Mouse (Mus musculus): ENCODE measurements around the gene Cers6. TPM values are rescaled to one million over a fixed set of nuclear protein-coding genes. Genes with fewer than 3 reads are reported as not detected.

Gene Cers6
- total and polyA plus RNA-seq, 3 experiments = 2.1 to 9.6 (median 8.7) TPM

DNA sequence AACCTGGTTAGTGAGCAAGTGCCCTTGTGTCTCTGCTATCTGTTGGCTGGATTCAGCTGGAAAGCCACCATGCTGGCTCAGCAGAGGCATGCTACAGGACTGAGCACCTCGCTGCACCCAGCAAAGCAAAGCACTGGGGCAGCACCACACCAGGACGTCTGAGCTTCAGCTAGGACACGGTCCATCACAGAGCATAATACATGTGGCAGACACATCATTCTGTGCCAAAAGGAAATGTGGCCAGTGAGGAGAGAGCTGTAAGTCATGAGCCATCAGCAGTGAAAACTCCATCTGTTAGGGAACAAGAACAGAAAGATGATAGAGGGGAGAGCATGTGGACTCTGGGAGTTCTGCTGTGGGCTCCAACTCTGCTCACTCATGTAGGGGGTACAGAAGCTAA is 254.7 kb downstream of the Cers6 start:
- intact Hi-C loops (cut with DNase I) = no loop called here
- no peak for TF ChIP-seq POLR2A (IDR thresholded peaks at IDR 0.05; ENCODE audit: insufficient read depth, low read depth, low read length)
- no peak for TF ChIP-seq EP300 (IDR thresholded peaks at IDR 0.05; ENCODE audit: insufficient read depth, low read depth, low read length)
- no peak for TF ChIP-seq CTCF (IDR thresholded peaks at IDR 0.05)
- no peaks in the 10 kb centered on the region for H3K36me3 ChIP-seq (ENCODE audit: control insufficient read depth, insufficient read depth, low read length)
- H3K9ac ChIP-seq (ENCODE audit: low read depth, low read length) = no peak overlapping the region
- H3K4me1 ChIP-seq (ENCODE audit: control insufficient read depth, insufficient read depth, low read length) = peaks cover 3% of the 10 kb centered on the region
- no peak for DNase-seq
- H3K27me3 ChIP-seq (ENCODE audit: control insufficient read depth, insufficient read depth, low read length) = no peaks in the 10 kb centered on the region
- H3K27ac ChIP-seq = no peak overlapping the region
- H3K79me2 ChIP-seq (replicated peaks; ENCODE audit: control insufficient read depth, insufficient read depth, low read length) = no peaks in the 10 kb centered on the region
- 60% methylated on average over 3 of the region's 3 CpGs for WGBS
- H3K4me3 ChIP-seq = no peak overlapping the region

DNA sequence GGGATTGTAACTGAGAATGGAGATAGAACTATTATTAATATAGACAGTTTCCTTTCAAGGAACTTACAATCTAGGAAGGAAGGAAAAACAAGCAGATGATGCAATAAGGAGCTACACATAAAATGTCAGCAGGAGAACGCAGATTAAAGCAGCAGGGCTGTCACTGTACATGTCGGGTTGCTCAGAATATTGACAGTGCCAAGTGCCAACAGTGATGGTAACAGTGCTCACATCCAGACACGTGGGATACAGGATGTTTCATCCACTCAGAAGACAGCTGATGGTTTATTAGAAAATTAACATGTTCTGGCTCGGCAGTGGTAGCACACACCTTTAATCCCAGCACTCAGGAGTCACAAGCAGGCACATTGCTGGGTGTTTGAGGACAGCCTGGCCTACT is 255.5 kb downstream of the Cers6 start:
- no peaks in the 10 kb centered on the region for H3K36me3 ChIP-seq (ENCODE audit: control insufficient read depth, insufficient read depth, low read length)
- no peaks in the 10 kb centered on the region for H3K27me3 ChIP-seq (ENCODE audit: control insufficient read depth, insufficient read depth, low read length)
- no peak for DNase-seq
- H3K79me2 ChIP-seq (replicated peaks; ENCODE audit: control insufficient read depth, insufficient read depth, low read length) = no peaks in the 10 kb centered on the region
- H3K4me3 ChIP-seq = no peak overlapping the region
- peaks cover 3% of the 10 kb centered on the region for H3K4me1 ChIP-seq (ENCODE audit: control insufficient read depth, insufficient read depth, low read length)
- no peak overlapping the region for H3K27ac ChIP-seq
- 43% methylated on average over 4 of the region's 4 CpGs for WGBS
- TF ChIP-seq POLR2A (IDR thresholded peaks at IDR 0.05; ENCODE audit: insufficient read depth, low read depth, low read length) = no peak
- TF ChIP-seq CTCF (IDR thresholded peaks at IDR 0.05) = no peak
- TF ChIP-seq EP300 (IDR thresholded peaks at IDR 0.05; ENCODE audit: insufficient read depth, low read depth, low read length) = no peak
- H3K9ac ChIP-seq (ENCODE audit: low read depth, low read length) = no peak overlapping the region
- intact Hi-C loops (cut with DNase I) = no loop called here

DNA sequence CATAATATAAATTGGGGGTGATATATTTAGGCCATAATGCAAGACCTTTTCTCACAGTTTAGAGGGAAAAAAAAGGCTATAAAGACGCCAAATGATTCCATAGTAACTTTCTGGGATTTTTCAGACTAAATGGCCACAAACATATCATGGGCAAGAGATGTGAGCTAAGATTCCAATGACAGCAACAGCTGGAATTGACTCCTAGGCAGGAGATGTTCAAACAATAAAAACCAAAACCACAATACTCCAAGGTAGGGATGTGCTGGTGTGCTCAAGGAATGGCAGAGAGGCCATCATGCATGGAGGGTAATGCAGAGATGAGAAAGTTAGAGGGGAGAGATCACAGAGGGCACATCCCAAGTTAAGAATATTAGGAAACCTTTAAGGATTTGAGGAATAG is 257.8 kb downstream of the Cers6 start:
- WGBS = 91% methylated on average over 1 of the region's 1 CpGs
- TF ChIP-seq CTCF (IDR thresholded peaks at IDR 0.05) = no peak
- TF ChIP-seq POLR2A (IDR thresholded peaks at IDR 0.05; ENCODE audit: insufficient read depth, low read depth, low read length) = no peak
- no peak for TF ChIP-seq EP300 (IDR thresholded peaks at IDR 0.05; ENCODE audit: insufficient read depth, low read depth, low read length)

DNA sequence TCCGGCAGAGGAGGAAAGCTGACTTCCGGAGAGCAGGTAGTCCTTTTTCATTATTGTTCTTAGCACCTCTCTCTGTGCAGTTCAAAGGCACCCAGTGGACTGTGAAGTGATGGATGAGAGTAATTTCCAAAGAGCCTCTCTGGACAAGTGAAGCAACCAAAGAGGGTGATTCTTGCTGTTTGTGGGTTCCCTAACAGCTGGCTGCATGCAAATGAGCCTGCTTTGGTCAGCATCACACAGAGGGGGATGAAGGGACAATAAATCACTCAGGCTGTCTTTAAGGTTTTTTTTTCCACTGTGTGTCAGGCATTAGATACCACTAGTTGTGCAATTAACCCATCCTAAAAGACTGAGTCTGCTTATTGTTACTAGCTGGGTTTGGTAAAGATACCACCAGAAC is 258.5 kb downstream of the Cers6 start:
- H3K79me2 ChIP-seq (replicated peaks; ENCODE audit: control insufficient read depth, insufficient read depth, low read length) = no peaks in the 10 kb centered on the region
- no peak overlapping the region for H3K4me3 ChIP-seq
- intact Hi-C loops (cut with DNase I) = no loop called here
- no peak overlapping the region for H3K27ac ChIP-seq
- no peaks in the 10 kb centered on the region for H3K27me3 ChIP-seq (ENCODE audit: control insufficient read depth, insufficient read depth, low read length)
- 68% methylated on average over 2 of the region's 2 CpGs for WGBS
- peaks cover 3% of the 10 kb centered on the region for H3K4me1 ChIP-seq (ENCODE audit: control insufficient read depth, insufficient read depth, low read length)
- DNase-seq = no peak
- no peaks in the 10 kb centered on the region for H3K36me3 ChIP-seq (ENCODE audit: control insufficient read depth, insufficient read depth, low read length)
- H3K9ac ChIP-seq (ENCODE audit: low read depth, low read length) = no peak overlapping the region
- TF ChIP-seq POLR2A (IDR thresholded peaks at IDR 0.05; ENCODE audit: insufficient read depth, low read depth, low read length) (no peak), EP300 (IDR thresholded peaks at IDR 0.05; ENCODE audit: insufficient read depth, low read depth, low read length) (no peak), CTCF (IDR thresholded peaks at IDR 0.05) (no peak)

More for the DNA sequence above, 257.8 kb downstream of the Cers6 start:
- DNase-seq = no peak
- Histone ChIP-seq H3K27ac (no peak overlapping the region), H3K9ac (ENCODE audit: low read depth, low read length) (no peak overlapping the region), H3K4me3 (no peak overlapping the region), H3K4me1 (ENCODE audit: control insufficient read depth, insufficient read depth, low read length) (peaks cover 3% of the 10 kb centered on the region), H3K79me2 (replicated peaks; ENCODE audit: control insufficient read depth, insufficient read depth, low read length) (no peaks in the 10 kb centered on the region), H3K36me3 (ENCODE audit: control insufficient read depth, insufficient read depth, low read length) (no peaks in the 10 kb centered on the region), H3K27me3 (ENCODE audit: control insufficient read depth, insufficient read depth, low read length) (no peaks in the 10 kb centered on the region)
- intact Hi-C loops (cut with DNase I) = no loop called here

GRCm38 (mm10) chr2:69121681-69122080 is 260.4 kb downstream of the Cers6 start:
- no peak overlapping the region for H3K4me3 ChIP-seq
- H3K27me3 ChIP-seq (ENCODE audit: control insufficient read depth, insufficient read depth, low read length) = no peaks in the 10 kb centered on the region
- TF ChIP-seq POLR2A (IDR thresholded peaks at IDR 0.05; ENCODE audit: insufficient read depth, low read depth, low read length) (no peak), EP300 (IDR thresholded peaks at IDR 0.05; ENCODE audit: insufficient read depth, low read depth, low read length) (no peak), CTCF (IDR thresholded peaks at IDR 0.05) (no peak)
- H3K27ac ChIP-seq = no peak overlapping the region
- peaks cover 1% of the 10 kb centered on the region for H3K4me1 ChIP-seq (ENCODE audit: control insufficient read depth, insufficient read depth, low read length)
- no peak for DNase-seq
- H3K79me2 ChIP-seq (replicated peaks; ENCODE audit: control insufficient read depth, insufficient read depth, low read length) = no peaks in the 10 kb centered on the region
- H3K36me3 ChIP-seq (ENCODE audit: control insufficient read depth, insufficient read depth, low read length) = no peaks in the 10 kb centered on the region
- WGBS = 87% methylated on average over 4 of the region's 4 CpGs
- H3K9ac ChIP-seq (ENCODE audit: low read depth, low read length) = no peak overlapping the region
- intact Hi-C loops (cut with DNase I) = no loop called here

DNA sequence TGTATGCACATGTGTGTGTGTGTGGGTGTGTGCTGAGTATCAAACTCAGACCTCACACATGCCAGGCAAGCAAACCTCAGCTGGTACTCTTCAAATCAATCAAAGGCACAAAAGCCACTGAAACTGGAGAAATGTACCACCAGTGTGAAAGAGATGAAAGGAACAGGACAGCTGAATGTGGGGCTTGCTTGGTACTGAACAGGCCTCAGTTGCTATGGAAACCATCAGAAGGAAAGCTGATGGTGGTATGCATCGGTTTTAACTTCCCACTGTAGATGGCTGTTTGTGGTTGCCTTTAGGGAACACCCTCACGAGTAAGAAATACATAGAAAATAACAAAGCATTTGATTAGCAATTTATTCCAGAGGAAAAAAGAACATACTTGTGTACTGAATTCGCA is 264.2 kb downstream of the Cers6 start:
- Histone ChIP-seq H3K79me2 (replicated peaks; ENCODE audit: control insufficient read depth, insufficient read depth, low read length) (no peaks in the 10 kb centered on the region), H3K4me1 (ENCODE audit: control insufficient read depth, insufficient read depth, low read length) (peaks cover 7% of the 10 kb centered on the region), H3K27ac (no peak overlapping the region), H3K4me3 (no peak overlapping the region), H3K27me3 (ENCODE audit: control insufficient read depth, insufficient read depth, low read length) (no peaks in the 10 kb centered on the region), H3K9ac (ENCODE audit: low read depth, low read length) (no peak overlapping the region), H3K36me3 (ENCODE audit: control insufficient read depth, insufficient read depth, low read length) (no peaks in the 10 kb centered on the region)
- TF ChIP-seq EP300 (IDR thresholded peaks at IDR 0.05; ENCODE audit: insufficient read depth, low read depth, low read length) (no peak), POLR2A (IDR thresholded peaks at IDR 0.05; ENCODE audit: insufficient read depth, low read depth, low read length) (no peak), CTCF (IDR thresholded peaks at IDR 0.05) (no peak)
- WGBS = 71% methylated on average over 3 of the region's 3 CpGs
- intact Hi-C loops (cut with DNase I) = no loop called here
- DNase-seq = no peak
